Mouse (Mus musculus): Measurements from ENCODE around the gene Tnpo1. TPM values are rescaled to one million over a fixed set of nuclear protein-coding genes. Genes with fewer than 3 reads are reported as not detected.
"Not testable (repeated sequence)": the region's sequence is repeated elsewhere in the genome, so short reads cannot be mapped to it uniquely, and the experiment has no call there.

Gene Tnpo1
- total RNA-seq, 2 experiments from 2014 or later, result 33.6 to 45.3 TPM

GRCm38 (mm10) chr13:98832451-98833450 is 93.4 kb downstream of the Tnpo1 start:
- no peak for ATAC-seq (replicated peaks; ENCODE audit: low FRiP score, poor library complexity, severe bottlenecking)

GRCm38 (mm10) chr13:98829026-98829425 is 97.2 kb downstream of the Tnpo1 start:
- ATAC-seq (replicated peaks; ENCODE audit: low FRiP score, poor library complexity, severe bottlenecking), result not testable (repeated sequence)

GRCm38 (mm10) chr13:98825574-98825973 is 100.6 kb downstream of the Tnpo1 start:
- ATAC-seq (replicated peaks; ENCODE audit: low FRiP score, poor library complexity, severe bottlenecking), result no peak

- no peak for ATAC-seq (replicated peaks; ENCODE audit: low FRiP score, poor library complexity, severe bottlenecking)
Observed at GRCm38 (mm10) chr13:98819094-98819493, 107.1 kb downstream of the Tnpo1 start.

GRCm38 (mm10) chr13:98818205-98818604 is 108.0 kb downstream of the Tnpo1 start:
- no peak for ATAC-seq (replicated peaks; ENCODE audit: low FRiP score, poor library complexity, severe bottlenecking)

- ATAC-seq (replicated peaks; ENCODE audit: low FRiP score, poor library complexity, severe bottlenecking), result no peak
Observed at GRCm38 (mm10) chr13:98817766-98818165, 108.4 kb downstream of the Tnpo1 start.

- not testable (repeated sequence) for ATAC-seq (replicated peaks; ENCODE audit: low FRiP score, poor library complexity, severe bottlenecking)
Observed at GRCm38 (mm10) chr13:98816981-98817660, 109.1 kb downstream of the Tnpo1 start.

- ATAC-seq (replicated peaks; ENCODE audit: low FRiP score, poor library complexity, severe bottlenecking), result no peak
Observed at GRCm38 (mm10) chr13:98816571-98816970, 109.6 kb downstream of the Tnpo1 start.

- ATAC-seq (replicated peaks; ENCODE audit: low FRiP score, poor library complexity, severe bottlenecking), result peak; percentile 88
Observed at GRCm38 (mm10) chr13:98815147-98815785, 110.9 kb downstream of the Tnpo1 start, which contains the start of gene Fcho2. Gene Fcho2 (minus strand): TSS chr13:98815449.

- ATAC-seq (replicated peaks; ENCODE audit: low FRiP score, poor library complexity, severe bottlenecking), result no peak
Observed at GRCm38 (mm10) chr13:98814275-98815040, 111.7 kb downstream of the Tnpo1 start.

- ATAC-seq (replicated peaks; ENCODE audit: low FRiP score, poor library complexity, severe bottlenecking), result no peak
Observed at GRCm38 (mm10) chr13:98813596-98814274, 112.4 kb downstream of the Tnpo1 start.

GRCm38 (mm10) chr13:98813167-98813566 is 113.0 kb downstream of the Tnpo1 start:
- ATAC-seq (replicated peaks; ENCODE audit: low FRiP score, poor library complexity, severe bottlenecking), result no peak

GRCm38 (mm10) chr13:98812285-98812684 is 113.9 kb downstream of the Tnpo1 start:
- no peak for ATAC-seq (replicated peaks; ENCODE audit: low FRiP score, poor library complexity, severe bottlenecking)

GRCm38 (mm10) chr13:98810143-98810542 is 116.0 kb downstream of the Tnpo1 start:
- ATAC-seq (replicated peaks; ENCODE audit: low FRiP score, poor library complexity, severe bottlenecking), result peak; percentile 80

GRCm38 (mm10) chr13:98809087-98809486 is 117.1 kb downstream of the Tnpo1 start:
- no peak for ATAC-seq (replicated peaks; ENCODE audit: low FRiP score, poor library complexity, severe bottlenecking)

GRCm38 (mm10) chr13:98804480-98804879 is 121.7 kb downstream of the Tnpo1 start:
- ATAC-seq (replicated peaks; ENCODE audit: low FRiP score, poor library complexity, severe bottlenecking), result no peak

- ATAC-seq (replicated peaks; ENCODE audit: low FRiP score, poor library complexity, severe bottlenecking), result no peak
Observed at GRCm38 (mm10) chr13:98803699-98804098, 122.5 kb downstream of the Tnpo1 start.

GRCm38 (mm10) chr13:98802957-98803356 is 123.2 kb downstream of the Tnpo1 start:
- no peak for ATAC-seq (replicated peaks; ENCODE audit: low FRiP score, poor library complexity, severe bottlenecking)

GRCm38 (mm10) chr13:98795511-98795910 is 130.7 kb downstream of the Tnpo1 start:
- no peak for ATAC-seq (replicated peaks; ENCODE audit: low FRiP score, poor library complexity, severe bottlenecking)
